Mouse (Mus musculus): Measurements from ENCODE around the gene Ttc13. TPM values are rescaled to one million over a fixed set of nuclear protein-coding genes. Genes with fewer than 3 reads are reported as not detected.
A peak's percentile ranks its signal among the peaks of the same experiment; 100 is the strongest.

Gene Ttc13
- polyA plus RNA-seq, 1 experiment from 2014 or later: 60.2 TPM

DNA sequence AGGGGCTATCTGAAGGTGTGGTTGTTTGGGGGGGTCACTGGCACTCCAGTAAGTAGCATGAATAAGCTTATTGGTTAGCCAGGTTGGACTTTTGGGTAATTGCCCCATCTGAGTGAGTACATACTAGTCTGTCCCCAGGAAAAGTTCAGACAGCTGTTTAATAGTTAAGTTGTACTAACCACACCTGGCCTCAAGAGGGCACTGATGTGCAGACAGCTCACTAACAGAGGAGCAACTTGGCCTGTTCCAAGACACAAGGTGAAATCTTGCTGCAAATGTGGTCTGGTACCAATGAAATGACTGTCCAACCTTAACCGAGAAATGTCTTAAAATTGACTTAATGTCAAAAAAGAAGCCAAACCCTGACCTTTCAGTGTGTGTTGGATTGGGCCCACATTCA is 17.5 kb upstream of the Ttc13 start:
- no peak for ATAC-seq
- Histone ChIP-seq H3K36me3 (peaks cover 33% of the 10 kb centered on the region), H3K27me3 (no peaks in the 10 kb centered on the region), H3K27ac (no peak overlapping the region), H3K4me2 (replicated peaks) (no peak overlapping the region), H3K9ac (replicated peaks) (no peak overlapping the region), H3K4me1 (replicated peaks) (no peaks in the 10 kb centered on the region), H3K9me3 (no peaks in the 10 kb centered on the region), H3K4me3 (replicated peaks) (no peak overlapping the region)
- 91% methylated on average over 1 of the region's 1 CpGs for whole genome bisulfite sequencing

DNA sequence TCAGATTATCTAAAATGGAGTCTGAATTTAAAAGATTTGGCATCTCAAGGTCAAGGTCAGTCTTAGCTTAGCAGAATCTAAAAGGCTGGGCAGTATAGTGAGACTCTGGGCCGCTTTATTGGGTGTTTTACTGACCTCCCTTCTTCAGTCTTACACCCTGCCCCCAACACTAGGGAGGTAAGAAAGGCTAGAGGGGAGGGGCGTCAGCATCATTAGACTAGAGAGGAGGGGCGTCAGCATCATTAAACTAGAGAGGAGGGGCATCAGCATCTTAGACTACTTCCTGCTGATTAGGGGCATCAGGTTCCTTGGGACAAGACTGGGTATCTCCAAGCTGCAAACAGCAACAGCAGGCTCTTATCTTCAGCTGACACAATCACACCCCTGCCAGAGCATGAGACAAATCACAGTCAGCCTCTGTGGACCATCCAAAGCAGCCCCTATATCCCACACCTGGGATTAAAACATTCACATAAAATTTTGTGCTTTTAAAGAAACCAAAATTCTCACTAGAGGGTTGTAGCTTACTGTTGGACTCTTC is 13.7 kb upstream of the Ttc13 start:
- H3K36me3 ChIP-seq: peaks cover 60% of the 10 kb centered on the region
- 71% methylated on average over 3 of the region's 3 CpGs for WGBS
- no peaks in the 10 kb centered on the region for H3K27me3 ChIP-seq
- no peaks in the 10 kb centered on the region for H3K4me1 ChIP-seq (replicated peaks)
- no peak overlapping the region for H3K4me2 ChIP-seq (replicated peaks)
- H3K27ac ChIP-seq: no peak overlapping the region
- H3K4me3 ChIP-seq (replicated peaks): no peak overlapping the region
- ATAC-seq: no peak
- no peaks in the 10 kb centered on the region for H3K9me3 ChIP-seq
- H3K9ac ChIP-seq (replicated peaks): no peak overlapping the region

DNA sequence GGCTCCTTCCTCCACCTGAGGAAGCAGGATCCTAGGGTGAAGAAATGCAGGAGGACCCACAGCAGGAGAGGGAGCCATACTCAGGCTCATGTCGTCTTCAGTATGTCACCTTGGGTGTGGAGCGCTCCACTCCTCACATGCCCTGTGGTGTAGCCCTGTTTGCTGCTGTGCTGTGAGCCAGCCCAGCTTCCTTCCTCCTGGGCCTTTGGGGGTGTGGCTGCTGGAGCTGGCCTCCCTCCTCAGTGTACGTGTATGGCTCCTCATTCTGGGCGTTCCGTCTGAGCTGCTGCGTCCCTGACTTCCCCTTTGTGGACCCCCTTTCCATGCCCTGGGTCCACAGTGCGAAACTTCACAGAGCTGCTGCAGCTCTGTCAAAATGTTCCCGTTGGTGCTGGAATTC is 11.0 kb upstream of the Ttc13 start:
- Histone ChIP-seq H3K27ac (no peak overlapping the region), H3K9me3 (no peaks in the 10 kb centered on the region), H3K4me3 (replicated peaks) (no peak overlapping the region), H3K9ac (replicated peaks) (no peak overlapping the region), H3K4me1 (replicated peaks) (no peaks in the 10 kb centered on the region), H3K4me2 (replicated peaks) (no peak overlapping the region), H3K27me3 (no peaks in the 10 kb centered on the region), H3K36me3 (peaks cover 86% of the 10 kb centered on the region)
- no peak for ATAC-seq
- 93% methylated on average over 8 of the region's 8 CpGs for WGBS

DNA sequence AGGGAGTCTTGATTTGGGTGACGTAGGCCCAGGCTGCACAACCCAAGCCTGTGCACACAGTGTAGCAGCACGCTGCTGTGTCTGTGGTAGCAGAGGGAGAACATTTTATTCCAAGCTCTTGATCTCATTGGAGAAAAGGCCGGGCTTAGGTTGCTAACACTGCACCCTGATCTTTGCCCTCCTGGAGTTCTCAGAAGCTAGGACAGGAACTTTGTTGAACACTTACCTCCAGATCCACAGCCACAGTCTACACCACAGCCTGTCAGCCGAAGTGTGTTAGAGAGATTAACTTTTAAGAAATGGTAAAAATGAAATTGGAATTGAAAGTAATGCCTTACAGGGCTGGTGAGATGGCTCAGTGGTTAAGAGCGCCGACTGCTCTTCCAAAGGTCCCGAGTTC is 2.5 kb upstream of the Ttc13 start:
- peaks cover 28% of the 10 kb centered on the region for H3K4me1 ChIP-seq (replicated peaks)
- no peak overlapping the region for H3K4me2 ChIP-seq (replicated peaks)
- H3K9ac ChIP-seq (replicated peaks): no peak overlapping the region
- no peak overlapping the region for H3K27ac ChIP-seq
- H3K9me3 ChIP-seq: no peaks in the 10 kb centered on the region
- WGBS: 96% methylated on average over 7 of the region's 7 CpGs
- no peaks in the 10 kb centered on the region for H3K27me3 ChIP-seq
- no peak for ATAC-seq
- peaks cover 32% of the 10 kb centered on the region for H3K36me3 ChIP-seq
- H3K4me3 ChIP-seq (replicated peaks): no peak overlapping the region

DNA sequence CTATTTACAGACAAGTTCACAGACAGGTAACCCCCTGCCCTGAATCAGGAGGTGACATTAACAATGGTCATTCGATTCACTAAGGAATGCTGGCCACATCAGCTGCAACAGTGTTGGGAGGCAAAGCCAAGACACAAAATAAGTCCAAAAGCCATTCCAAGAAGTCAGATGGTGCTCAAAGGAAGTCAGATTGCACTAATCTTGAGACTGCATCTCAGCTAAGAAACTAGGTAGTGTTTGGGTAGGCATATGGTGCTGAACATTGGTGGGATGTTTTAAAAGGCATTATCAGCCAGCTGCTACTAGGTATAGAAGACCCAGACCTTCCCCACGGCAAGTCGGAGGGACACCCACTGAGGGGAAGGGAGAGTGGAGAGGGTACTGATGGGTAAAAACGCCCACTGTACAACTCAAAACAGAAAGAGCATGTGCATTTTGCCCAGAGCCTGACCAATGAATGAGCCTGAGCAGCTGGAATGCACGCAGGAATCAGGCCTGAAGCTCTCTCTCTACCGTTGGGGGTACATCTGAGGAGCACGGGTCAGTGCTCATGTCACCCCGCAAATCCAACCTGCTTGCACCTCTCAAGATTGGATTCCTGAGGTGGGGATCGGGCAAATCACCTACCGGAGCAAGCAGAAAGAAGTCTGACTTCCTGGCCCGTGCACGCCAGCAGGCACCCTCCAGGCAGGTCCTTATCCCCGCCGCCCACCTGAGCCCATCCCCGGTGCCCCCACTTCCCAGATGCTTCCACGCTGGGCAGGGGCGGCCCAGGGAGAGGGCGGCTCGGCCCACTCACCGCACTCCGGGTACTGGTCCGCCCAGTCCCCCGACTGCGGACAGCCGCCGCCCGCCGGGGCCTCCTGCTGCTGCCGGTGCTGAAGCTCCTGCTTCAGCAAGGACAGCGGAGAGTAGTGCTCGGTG is 583 bp downstream of the Ttc13 start:
- H3K4me2 ChIP-seq (replicated peaks): peak overlapping the region; percentile 96
- H3K27me3 ChIP-seq: no peaks in the 10 kb centered on the region
- H3K36me3 ChIP-seq: peaks cover 13% of the 10 kb centered on the region
- peak overlapping the region; percentile 95 for H3K4me3 ChIP-seq (replicated peaks)
- peak overlapping the region; percentile 93 for H3K9ac ChIP-seq (replicated peaks)
- WGBS: 3% methylated on average over 31 of the region's 31 CpGs
- ATAC-seq: peak; percentile 83
- peaks cover 28% of the 10 kb centered on the region for H3K4me1 ChIP-seq (replicated peaks)
- H3K9me3 ChIP-seq: no peaks in the 10 kb centered on the region
- H3K27ac ChIP-seq: peak overlapping the region; percentile 74

DNA sequence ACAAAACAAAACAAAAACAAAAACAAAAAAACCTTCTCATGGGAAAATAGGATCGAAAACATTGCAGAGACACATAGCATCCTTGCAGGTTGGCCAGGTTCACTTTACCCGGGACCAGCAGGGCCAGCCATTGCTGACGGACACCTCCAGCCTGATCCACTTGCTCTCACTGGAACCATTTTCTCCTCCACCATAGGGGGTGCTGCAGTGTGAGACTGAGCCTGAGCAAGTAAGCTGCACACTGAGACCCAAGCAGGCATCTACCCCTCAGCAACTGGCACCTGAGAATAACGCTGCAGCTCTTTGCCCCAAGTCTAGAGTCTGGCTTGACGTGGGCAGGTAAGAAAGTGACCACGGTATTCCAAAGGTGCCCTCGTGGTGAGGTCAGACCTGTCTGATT is 1.6 kb downstream of the Ttc13 start:
- no peak overlapping the region for H3K4me3 ChIP-seq (replicated peaks)
- no peak overlapping the region for H3K27ac ChIP-seq
- peak overlapping the region; percentile 96; the same call in 1 of the 2 replicates for H3K4me2 ChIP-seq (replicated peaks)
- peaks cover 28% of the 10 kb centered on the region for H3K4me1 ChIP-seq (replicated peaks)
- WGBS: 73% methylated on average over 7 of the region's 7 CpGs
- H3K9me3 ChIP-seq: no peaks in the 10 kb centered on the region
- H3K27me3 ChIP-seq: no peaks in the 10 kb centered on the region
- peaks cover 10% of the 10 kb centered on the region; the same call in 1 of the 2 replicates for H3K36me3 ChIP-seq
- H3K9ac ChIP-seq (replicated peaks): no peak overlapping the region
- ATAC-seq: no peak

DNA sequence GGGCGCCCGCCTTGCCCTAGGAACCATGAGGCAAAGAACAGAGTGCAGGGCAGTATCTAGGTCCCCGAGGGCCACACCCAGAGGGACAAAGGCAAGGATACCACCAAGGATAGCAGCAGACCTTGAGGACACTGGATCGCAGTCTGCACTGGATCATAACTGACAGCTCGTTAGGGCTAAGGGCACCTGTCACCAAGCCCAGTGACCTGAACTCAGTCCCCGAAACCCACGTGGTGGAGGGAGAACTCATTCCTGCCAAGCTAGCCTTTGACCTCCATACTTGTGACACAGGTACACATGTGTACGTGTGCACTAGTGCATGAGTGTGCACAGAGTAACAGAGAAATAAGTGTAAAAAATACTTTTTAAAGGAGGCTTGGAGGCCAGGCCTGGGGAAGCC is 6.0 kb downstream of the Ttc13 start:
- no peak overlapping the region for H3K27ac ChIP-seq
- no peak overlapping the region for H3K4me3 ChIP-seq (replicated peaks)
- H3K9ac ChIP-seq (replicated peaks): no peak overlapping the region
- peaks cover 10% of the 10 kb centered on the region for H3K4me1 ChIP-seq (replicated peaks)
- no peaks in the 10 kb centered on the region for H3K9me3 ChIP-seq
- H3K27me3 ChIP-seq: no peaks in the 10 kb centered on the region
- peaks cover 41% of the 10 kb centered on the region for H3K36me3 ChIP-seq
- ATAC-seq: no peak
- H3K4me2 ChIP-seq (replicated peaks): no peak overlapping the region
- WGBS: 92% methylated on average over 8 of the region's 8 CpGs

DNA sequence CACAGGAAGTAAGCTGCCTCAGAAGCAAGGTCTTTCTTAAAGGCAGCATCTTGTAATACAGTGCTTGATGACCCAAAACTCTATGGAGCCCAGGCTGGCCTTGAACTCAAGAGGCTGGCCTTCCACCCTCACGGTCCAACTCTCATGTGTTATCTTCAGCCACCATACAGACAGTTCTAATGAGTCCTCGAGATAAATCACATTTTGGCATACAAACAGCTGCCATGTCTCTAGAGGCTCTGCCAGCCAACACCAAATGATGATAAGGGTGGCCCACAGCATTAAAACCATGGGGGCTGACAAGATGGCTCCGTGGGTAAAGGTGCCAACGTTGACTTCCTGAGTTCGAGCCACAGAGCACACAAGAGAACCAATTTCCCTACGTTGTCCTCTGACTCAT is 8.6 kb downstream of the Ttc13 start:
- Histone ChIP-seq H3K4me2 (replicated peaks) (no peak overlapping the region), H3K4me3 (replicated peaks) (no peak overlapping the region), H3K4me1 (replicated peaks) (no peaks in the 10 kb centered on the region), H3K27me3 (no peaks in the 10 kb centered on the region), H3K27ac (no peak overlapping the region), H3K36me3 (peaks cover 57% of the 10 kb centered on the region), H3K9me3 (no peaks in the 10 kb centered on the region), H3K9ac (replicated peaks) (no peak overlapping the region)
- ATAC-seq: no peak
- WGBS: 95% methylated on average over 6 of the region's 6 CpGs

DNA sequence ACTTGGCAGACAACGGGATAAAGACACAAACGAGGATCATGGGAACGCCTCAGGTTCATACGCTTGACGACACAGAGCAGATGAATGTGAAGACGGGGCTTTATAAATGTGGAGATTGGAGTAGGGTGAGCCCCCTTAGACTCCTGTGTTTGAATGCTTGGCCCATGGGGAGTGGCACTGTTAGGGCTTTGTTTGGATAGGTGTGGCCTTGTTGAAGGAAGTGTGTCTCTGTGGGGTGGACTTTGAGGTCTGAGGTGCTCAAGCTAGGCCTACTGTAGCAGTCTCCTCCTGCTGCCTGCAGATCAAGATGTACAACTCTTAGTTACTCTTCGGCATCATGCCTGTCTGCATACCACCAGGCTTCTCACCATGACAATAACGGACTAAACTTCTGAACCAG is 16.0 kb downstream of the Ttc13 start:
- Histone ChIP-seq H3K4me1 (replicated peaks) (no peaks in the 10 kb centered on the region), H3K9me3 (no peaks in the 10 kb centered on the region), H3K36me3 (peaks cover 78% of the 10 kb centered on the region), H3K9ac (replicated peaks) (no peak overlapping the region), H3K4me3 (replicated peaks) (no peak overlapping the region), H3K4me2 (replicated peaks) (no peak overlapping the region), H3K27me3 (no peaks in the 10 kb centered on the region), H3K27ac (no peak overlapping the region)
- 94% methylated on average over 8 of the region's 8 CpGs for WGBS
- no peak for ATAC-seq

DNA sequence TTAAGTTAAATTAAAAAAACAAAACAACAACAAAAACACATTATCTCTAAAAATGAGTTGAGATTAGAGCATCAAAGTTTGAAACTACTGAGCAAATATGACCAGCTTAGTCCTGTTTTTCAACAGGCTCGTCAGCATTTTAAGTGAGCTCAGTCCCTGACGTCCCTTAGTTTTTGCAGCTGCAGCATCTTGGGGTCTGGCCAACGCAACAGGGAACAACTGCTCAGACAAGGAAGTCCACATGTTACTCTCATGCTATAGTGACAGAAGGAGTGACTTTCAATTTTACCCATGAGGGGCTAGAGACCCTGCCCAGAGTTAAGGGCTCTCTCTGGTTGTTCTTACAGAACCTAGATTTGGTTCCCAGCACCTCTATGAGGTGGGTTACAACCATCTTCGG is 17.4 kb downstream of the Ttc13 start:
- Histone ChIP-seq H3K27ac (no peak overlapping the region), H3K4me1 (replicated peaks) (no peaks in the 10 kb centered on the region), H3K4me2 (replicated peaks) (no peak overlapping the region), H3K27me3 (no peaks in the 10 kb centered on the region), H3K4me3 (replicated peaks) (no peak overlapping the region), H3K9me3 (no peaks in the 10 kb centered on the region), H3K36me3 (peaks cover 79% of the 10 kb centered on the region), H3K9ac (replicated peaks) (no peak overlapping the region)
- WGBS: 92% methylated on average over 4 of the region's 4 CpGs
- no peak for ATAC-seq

DNA sequence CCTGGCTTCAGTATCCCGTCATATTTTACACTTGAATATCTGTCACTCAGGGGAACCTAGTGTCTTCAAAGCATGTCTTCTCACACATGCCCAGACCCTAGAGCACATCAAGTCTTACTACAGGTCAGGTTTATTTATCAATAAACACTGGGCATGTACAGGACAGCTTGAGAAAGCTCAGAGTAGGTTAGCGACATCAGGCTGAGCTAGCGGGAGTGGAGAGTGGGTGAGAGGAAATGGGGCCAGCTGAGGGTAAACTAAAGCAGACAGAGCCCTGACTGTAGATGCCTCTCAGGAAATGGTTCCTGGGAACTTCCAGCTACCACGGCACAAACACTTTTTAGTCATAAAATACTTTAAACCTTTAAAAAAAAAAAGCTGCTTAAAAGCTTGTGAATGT is 18.3 kb downstream of the Ttc13 start:
- H3K36me3 ChIP-seq: peaks cover 77% of the 10 kb centered on the region
- no peak for ATAC-seq
- no peak overlapping the region for H3K4me2 ChIP-seq (replicated peaks)
- H3K9me3 ChIP-seq: no peaks in the 10 kb centered on the region
- H3K9ac ChIP-seq (replicated peaks): no peak overlapping the region
- 83% methylated on average over 4 of the region's 4 CpGs for WGBS
- no peaks in the 10 kb centered on the region for H3K4me1 ChIP-seq (replicated peaks)
- H3K4me3 ChIP-seq (replicated peaks): no peak overlapping the region
- no peaks in the 10 kb centered on the region for H3K27me3 ChIP-seq
- no peak overlapping the region for H3K27ac ChIP-seq

DNA sequence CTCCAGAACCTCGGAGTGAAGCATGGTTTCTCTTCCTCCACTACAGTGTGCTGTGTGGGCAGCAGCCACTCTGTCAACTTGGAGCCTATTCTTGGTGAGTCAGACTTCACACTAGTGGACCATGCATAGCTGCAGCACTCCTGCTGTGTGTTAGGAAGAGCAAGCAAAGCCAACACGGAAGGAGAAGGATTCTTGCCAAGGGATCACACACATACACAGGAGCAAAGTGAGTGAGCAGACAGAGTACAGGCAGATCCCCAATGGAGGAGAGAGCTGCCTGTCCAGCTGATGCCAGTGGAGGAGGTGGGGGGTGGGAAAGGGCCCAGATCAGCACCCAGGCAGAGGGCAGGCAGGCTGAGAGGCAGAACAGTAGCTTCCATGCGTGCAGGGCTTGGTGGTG is 19.6 kb downstream of the Ttc13 start:
- Histone ChIP-seq H3K36me3 (peaks cover 85% of the 10 kb centered on the region), H3K4me1 (replicated peaks) (no peaks in the 10 kb centered on the region), H3K9ac (replicated peaks) (no peak overlapping the region), H3K27me3 (no peaks in the 10 kb centered on the region), H3K4me3 (replicated peaks) (no peak overlapping the region), H3K27ac (no peak overlapping the region), H3K4me2 (replicated peaks) (no peak overlapping the region), H3K9me3 (no peaks in the 10 kb centered on the region)
- 86% methylated on average over 3 of the region's 3 CpGs for WGBS
- ATAC-seq: no peak

Data from midbrain, embryonic 13.5 days (tissue).